Mouse (Mus musculus): ENCODE measurements at regions not wholly inside any gene's neighbourhood (a gene's known extent, or its start where the extent isn't known, plus 50 kb on each side); places are given as distances from the start of the nearest gene placed in this dataset.

GRCm38 (mm10) chr11:37735992-37736391, 500.2 kb upstream of the Tenm2 start:
- no peak for TF ChIP-seq CTCF (IDR thresholded peaks at IDR 0.05; ENCODE audit: low read depth)
- no peak for TF ChIP-seq EP300 (optimal IDR thresholded peaks at IDR 0.05)
